Comparison of ENCODE assay signal across 16 mouse cellular contexts in the genomic region with DNA sequence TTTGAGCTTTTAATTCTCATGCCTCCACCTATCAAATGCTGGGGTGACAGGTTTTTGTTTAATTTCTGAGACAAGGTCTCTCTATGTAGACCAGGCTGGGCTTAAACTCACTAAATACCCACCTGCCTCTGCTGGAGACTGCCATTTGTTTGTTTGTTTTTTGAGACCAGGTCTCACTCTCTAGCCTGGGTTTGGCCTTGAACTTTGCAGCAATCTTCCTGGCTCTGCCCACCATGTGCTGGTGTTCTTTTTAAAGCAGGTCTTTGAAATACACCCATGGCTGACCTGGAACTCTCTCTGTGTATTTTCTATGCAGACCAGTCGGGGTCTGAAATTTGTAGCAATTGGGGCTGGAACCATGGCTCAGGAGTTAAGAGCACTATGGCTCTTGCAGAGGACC. TPM values are rescaled to one million over a fixed set of nuclear protein-coding genes. Genes with fewer than 3 reads are reported as not detected.
DNase-seq lines count a peak whose midpoint lies in the region; ATAC-seq and TF ChIP-seq lines count a peak whose summit lies in the region.
"Had no signal": no experiment of that assay in that cellular context is flagged by ENCODE, and none has a peak within 500 bp of the region (broad histone marks: within the 10 kb centered on the region; RNA-seq: fewer than 3 reads in every experiment).

No protein-coding gene starts in this region.

- peak overlapping the region; percentile 67; the same call in 1 of the 2 replicates for H3K4me3 ChIP-seq in forebrain, embryonic 10.5 days
- H3K4me3 ChIP-seq in forebrain, embryonic 15.5 days: no peak overlapping the region
- no peak overlapping the region for H3K4me3 ChIP-seq in liver, adult 2 months (ENCODE audit: insufficient read depth, low read depth, low read length)
- peak overlapping the region; percentile 58; the same call in 1 of the 2 replicates for H3K4me3 ChIP-seq in E14TG2a.4 (replicated peaks; ENCODE audit: low read length)
- no peak overlapping the region for H3K4me3 ChIP-seq in neural tube, embryonic 15.5 days (replicated peaks)
- H3K4me3 ChIP-seq: heart, adult 2 months had no signal

- WGBS in forebrain, embryonic 10.5 days: 89% methylated on average over 1 of the region's 1 CpGs
- WGBS in forebrain, embryonic 15.5 days: 92% methylated on average over 1 of the region's 1 CpGs
- 62% methylated on average over 1 of the region's 1 CpGs for WGBS in liver, adult 2 months
- WGBS in neural tube, embryonic 15.5 days: 83% methylated on average over 1 of the region's 1 CpGs

- TF ChIP-seq CTCF in liver, adult 2 months (IDR thresholded peaks at IDR 0.05; ENCODE audit: low read depth, low read length): no peak
- no peak for TF ChIP-seq CTCF in E14TG2a.4 (conservative IDR thresholded peaks at IDR 0.05; ENCODE audit: low read length)

- intact Hi-C loops in gastrocnemius, postnatal 36 days (cut with DNase I): no loop called here

- peaks cover 90% of the 10 kb centered on the region for H3K27me3 ChIP-seq in forebrain, embryonic 10.5 days (ENCODE audit: poor library complexity, severe bottlenecking)
- H3K27me3 ChIP-seq in forebrain, embryonic 15.5 days: no peaks in the 10 kb centered on the region
- no peaks in the 10 kb centered on the region for H3K27me3 ChIP-seq in liver, adult 2 months (ENCODE audit: control insufficient read depth, insufficient read depth, low read length)
- no peaks in the 10 kb centered on the region; the same call in 1 of the 2 replicates for H3K27me3 ChIP-seq in E14TG2a.4 (ENCODE audit: insufficient read depth, low read length)
- H3K27me3 ChIP-seq in neural tube, embryonic 15.5 days (replicated peaks): no peaks in the 10 kb centered on the region
- H3K27me3 ChIP-seq: Patski had no signal

- H3K4me2 ChIP-seq in forebrain, embryonic 15.5 days (replicated peaks): no peak overlapping the region
- H3K4me2 ChIP-seq in neural tube, embryonic 15.5 days: peak overlapping the region; percentile 89; the same call in 1 of the 2 replicates

- H3K36me3 ChIP-seq in forebrain, embryonic 10.5 days (replicated peaks): peaks cover 61% of the 10 kb centered on the region
- peaks cover 45% of the 10 kb centered on the region for H3K36me3 ChIP-seq in forebrain, embryonic 15.5 days
- no peaks in the 10 kb centered on the region for H3K36me3 ChIP-seq in liver, adult 2 months (ENCODE audit: control insufficient read depth, insufficient read depth, low read length)
- peaks cover 55% of the 10 kb centered on the region for H3K36me3 ChIP-seq in E14TG2a.4 (ENCODE audit: insufficient read depth, low read length)
- peaks cover 55% of the 10 kb centered on the region for H3K36me3 ChIP-seq in neural tube, embryonic 15.5 days

- ATAC-seq in forebrain, embryonic 15.5 days (replicated peaks): no peak
- ATAC-seq in neural tube, embryonic 15.5 days (ENCODE audit: low FRiP score): no peak
- ATAC-seq: activated CD4-positive, CD25-positive, alpha-beta regulatory T cell, adult 4 months; forebrain, embryonic 14.5 days; hindbrain, embryonic 16.5 days; Patski had no signal

- H3K79me2 ChIP-seq in liver, adult 2 months (ENCODE audit: control insufficient read depth, insufficient read depth, low read length): peaks cover 7% of the 10 kb centered on the region; the same call in 1 of the 2 replicates

- no peak overlapping the region for H3K27ac ChIP-seq in forebrain, embryonic 10.5 days
- H3K27ac ChIP-seq in forebrain, embryonic 15.5 days (replicated peaks): no peak overlapping the region
- no peak overlapping the region for H3K27ac ChIP-seq in liver, adult 2 months (replicated peaks; ENCODE audit: insufficient read depth, low read depth, low read length)
- H3K27ac ChIP-seq in neural tube, embryonic 15.5 days (replicated peaks): no peak overlapping the region
- H3K27ac ChIP-seq: heart, adult 2 months; heart, embryonic 15.5 days had no signal

- H3K9ac ChIP-seq in forebrain, embryonic 15.5 days (replicated peaks): no peak overlapping the region
- no peak overlapping the region for H3K9ac ChIP-seq in liver, adult 2 months (ENCODE audit: low read depth, low read length)
- no peak overlapping the region for H3K9ac ChIP-seq in neural tube, embryonic 15.5 days (replicated peaks)

- DNase-seq in forebrain, embryonic 10.5 days (ENCODE audit: extremely low spot score, low spot score): no peak
- peak; percentile 68 for DNase-seq in liver, adult 2 months (ENCODE audit: extremely low read depth, low read depth, low spot score)
- DNase-seq in liver: no peak
- no peak for DNase-seq in gastrocnemius, postnatal 36 days
- DNase-seq: cerebellum, adult 2 months; heart, adult 2 months; heart, postnatal 14 days had no signal

- H3K9me3 ChIP-seq in forebrain, embryonic 10.5 days: no peaks in the 10 kb centered on the region
- no peaks in the 10 kb centered on the region for H3K9me3 ChIP-seq in forebrain, embryonic 15.5 days
- no peaks in the 10 kb centered on the region for H3K9me3 ChIP-seq in E14TG2a.4 (ENCODE audit: low read length)
- H3K9me3 ChIP-seq in neural tube, embryonic 15.5 days (replicated peaks): no peaks in the 10 kb centered on the region
- H3K9me3 ChIP-seq: embryonic facial prominence, embryonic 10.5 days; heart, embryonic 15.5 days had no signal

- no peak for TF ChIP-seq POLR2A in liver, adult 2 months (IDR thresholded peaks at IDR 0.05; ENCODE audit: extremely low read depth, insufficient read depth, low read length)

- H3K4me1 ChIP-seq in forebrain, embryonic 10.5 days: peaks cover 70% of the 10 kb centered on the region
- peaks cover 57% of the 10 kb centered on the region for H3K4me1 ChIP-seq in forebrain, embryonic 15.5 days
- H3K4me1 ChIP-seq in liver, adult 2 months (ENCODE audit: control insufficient read depth, insufficient read depth, low read length): peaks cover 23% of the 10 kb centered on the region
- peaks cover 83% of the 10 kb centered on the region for H3K4me1 ChIP-seq in E14TG2a.4 (replicated peaks; ENCODE audit: low read depth, low read length)
- H3K4me1 ChIP-seq in neural tube, embryonic 15.5 days: peaks cover 55% of the 10 kb centered on the region

RNA-seq across cellular contexts. Expression of a gene that starts 2.8 kb away (rescaled TPM):
- 495 and 498 TPM in 2 replicates for polyA plus RNA-seq in forebrain, embryonic 10.5 days (2016; fragmentation: Nextera tagmentation; extraction: Ambion mirVana)
- 437 and 444 TPM in 2 replicates for polyA plus RNA-seq in forebrain, embryonic 15.5 days (2015; fragmentation: Nextera tagmentation; extraction: Ambion mirVana)
- total RNA-seq in liver, adult 2 months (2014; rRNA removed): 144 and 218 TPM in 2 replicates
- polyA plus RNA-seq in liver, adult 2 months (2012; rRNA removed): 1,387 and 1,558 TPM in 2 replicates
- 553 and 558 TPM in 2 replicates for polyA plus RNA-seq in neural tube, embryonic 15.5 days (2015; fragmentation: Nextera tagmentation; extraction: Ambion mirVana)
- 100 to 1,000 TPM; 600 to 616 TPM for total RNA-seq in gastrocnemius, postnatal 36 days (2021)

RNA-seq across cellular contexts. Expression of a gene that starts 5.0 kb away (rescaled TPM):
- 6.8 and 7.3 TPM in 2 replicates for polyA plus RNA-seq in forebrain, embryonic 10.5 days (2016; fragmentation: Nextera tagmentation; extraction: Ambion mirVana)
- 29.7 and 39.5 TPM in 2 replicates for polyA plus RNA-seq in forebrain, embryonic 15.5 days (2015; fragmentation: Nextera tagmentation; extraction: Ambion mirVana)
- 0.47 and 0.55 TPM in 2 replicates for total RNA-seq in liver, adult 2 months (2014; rRNA removed)
- 1.2 TPM in 2 replicates for polyA plus RNA-seq in liver, adult 2 months (2012; rRNA removed)
- polyA plus RNA-seq in neural tube, embryonic 15.5 days (2015; fragmentation: Nextera tagmentation; extraction: Ambion mirVana): 91.9 and 93.0 TPM in 2 replicates
- 1 to 10 TPM; 1.4 to 2.1 TPM for total RNA-seq in gastrocnemius, postnatal 36 days (2021)

RNA-seq across cellular contexts. Expression of a gene that starts 12.4 kb away (rescaled TPM):
- polyA plus RNA-seq in forebrain, embryonic 10.5 days (2016; fragmentation: Nextera tagmentation; extraction: Ambion mirVana): 19.1 and 19.8 TPM in 2 replicates
- 33.0 and 34.9 TPM in 2 replicates for polyA plus RNA-seq in forebrain, embryonic 15.5 days (2015; fragmentation: Nextera tagmentation; extraction: Ambion mirVana)
- 6.9 and 11.6 TPM in 2 replicates for total RNA-seq in liver, adult 2 months (2014; rRNA removed)
- 27.4 and 38.8 TPM in 2 replicates for polyA plus RNA-seq in liver, adult 2 months (2012; rRNA removed)
- polyA plus RNA-seq in neural tube, embryonic 15.5 days (2015; fragmentation: Nextera tagmentation; extraction: Ambion mirVana): 19.4 and 20.5 TPM in 2 replicates
- total RNA-seq in gastrocnemius, postnatal 36 days (2021): 10 to 100 TPM; 37.6 to 49.3 TPM

RNA-seq across cellular contexts. Expression of a gene that starts 20.0 kb away (rescaled TPM):
- 14.4 and 18.1 TPM in 2 replicates for polyA plus RNA-seq in forebrain, embryonic 10.5 days (2016; fragmentation: Nextera tagmentation; extraction: Ambion mirVana)
- polyA plus RNA-seq in forebrain, embryonic 15.5 days (2015; fragmentation: Nextera tagmentation; extraction: Ambion mirVana): 20.3 and 21.5 TPM in 2 replicates
- total RNA-seq in liver, adult 2 months (2014; rRNA removed): 71.5 and 75.0 TPM in 2 replicates
- 96.8 and 110 TPM in 2 replicates for polyA plus RNA-seq in liver, adult 2 months (2012; rRNA removed)
- polyA plus RNA-seq in neural tube, embryonic 15.5 days (2015; fragmentation: Nextera tagmentation; extraction: Ambion mirVana): 16.9 and 17.3 TPM in 2 replicates
- 100 to 1,000 TPM; 120 to 135 TPM for total RNA-seq in gastrocnemius, postnatal 36 days (2021)

RNA-seq across cellular contexts. Expression of a gene that starts 30.1 kb away (rescaled TPM):
- 90.9 and 116 TPM in 2 replicates for polyA plus RNA-seq in forebrain, embryonic 10.5 days (2016; fragmentation: Nextera tagmentation; extraction: Ambion mirVana)
- polyA plus RNA-seq in forebrain, embryonic 15.5 days (2015; fragmentation: Nextera tagmentation; extraction: Ambion mirVana): 350 and 358 TPM in 2 replicates
- total RNA-seq in liver, adult 2 months (2014; rRNA removed): 19.5 and 25.9 TPM in 2 replicates
- 31.8 and 37.0 TPM in 2 replicates for polyA plus RNA-seq in liver, adult 2 months (2012; rRNA removed)
- 284 and 345 TPM in 2 replicates for polyA plus RNA-seq in neural tube, embryonic 15.5 days (2015; fragmentation: Nextera tagmentation; extraction: Ambion mirVana)
- total RNA-seq in gastrocnemius, postnatal 36 days (2021): 10 to 100 TPM; 22.6 to 28.3 TPM

Comparison
In these comparisons a context has a peak if more than half of its experiments do, and no peak if none do; other contexts are left out.
1. H3K4me3 ChIP-seq: peak in forebrain, embryonic 10.5 days (single experiment) and E14TG2a.4 (single experiment); none in forebrain, embryonic 15.5 days (single experiment), liver, adult 2 months (single experiment) and neural tube, embryonic 15.5 days (single experiment).